Mouse (Mus musculus): ENCODE data around the gene Prdx1. TPM values are rescaled to one million over a fixed set of nuclear protein-coding genes. Genes with fewer than 3 reads are reported as not detected.

Prdx1 gene
- polyA plus RNA-seq (2015; fragmentation: Nextera tagmentation; extraction: Ambion mirVana): 1,350 and 1,396 TPM in 2 replicates

GRCm38 (mm10) chr4:116685402-116686061 lies at the start of gene Prdx1:
Prdx1 (plus strand) TSS chr4:116685544.
- Histone ChIP-seq H3K36me3 (ENCODE audit: control insufficient read depth, insufficient read depth, low read length) (no peaks in the 10 kb centered on the region), H3K27me3 (ENCODE audit: control insufficient read depth, insufficient read depth, low read length) (no peaks in the 10 kb centered on the region), H3K4me3 (replicated peaks; ENCODE audit: low read length) (peak within 1 kb of the TSS; percentile 83), H3K9ac (ENCODE audit: low read length) (peak within 1 kb of the TSS; percentile 85), H3K4me1 (ENCODE audit: control insufficient read depth, insufficient read depth, low read length) (peaks cover 18% of the 10 kb centered on the region), H3K4me2 (ENCODE audit: low read depth, low read length) (peak within 1 kb of the TSS; percentile 86), H3K27ac (ENCODE audit: low read length) (peak within 1 kb of the TSS; percentile 98), H3K9me3 (replicated peaks; ENCODE audit: control insufficient read depth, low read length) (no peaks in the 10 kb centered on the region)
- ATAC-seq (ENCODE audit: insufficient read depth, low FRiP score): peak; percentile 97
- under 1% methylated on average over 56 of the region's 56 CpGs for WGBS

- H3K4me2 ChIP-seq (ENCODE audit: low read depth, low read length): no peak overlapping the region
- no peak overlapping the region for H3K27ac ChIP-seq (ENCODE audit: low read length)
- H3K27me3 ChIP-seq (ENCODE audit: control insufficient read depth, insufficient read depth, low read length): no peaks in the 10 kb centered on the region
- no peak overlapping the region for H3K9ac ChIP-seq (ENCODE audit: low read length)
- no peaks in the 10 kb centered on the region for H3K9me3 ChIP-seq (replicated peaks; ENCODE audit: control insufficient read depth, low read length)
- no peaks in the 10 kb centered on the region for H3K4me1 ChIP-seq (ENCODE audit: control insufficient read depth, insufficient read depth, low read length)
- WGBS: 95% methylated on average over 6 of the region's 6 CpGs
- ATAC-seq (ENCODE audit: insufficient read depth, low FRiP score): no peak
- H3K4me3 ChIP-seq (replicated peaks; ENCODE audit: low read length): no peak overlapping the region
- H3K36me3 ChIP-seq (ENCODE audit: control insufficient read depth, insufficient read depth, low read length): peaks cover 44% of the 10 kb centered on the region
Observed at GRCm38 (mm10) chr4:116638821-116639220, 46.5 kb upstream of the Prdx1 start.

GRCm38 (mm10) chr4:116642071-116642470 lies 43.3 kb upstream of the Prdx1 start:
- no peaks in the 10 kb centered on the region for H3K9me3 ChIP-seq (replicated peaks; ENCODE audit: control insufficient read depth, low read length)
- no peak overlapping the region for H3K9ac ChIP-seq (ENCODE audit: low read length)
- 91% methylated on average over 1 of the region's 1 CpGs for WGBS
- no peak overlapping the region for H3K4me2 ChIP-seq (ENCODE audit: low read depth, low read length)
- no peak for ATAC-seq (ENCODE audit: insufficient read depth, low FRiP score)
- no peak overlapping the region for H3K4me3 ChIP-seq (replicated peaks; ENCODE audit: low read length)
- H3K36me3 ChIP-seq (ENCODE audit: control insufficient read depth, insufficient read depth, low read length): peaks cover 37% of the 10 kb centered on the region
- H3K27me3 ChIP-seq (ENCODE audit: control insufficient read depth, insufficient read depth, low read length): no peaks in the 10 kb centered on the region
- H3K27ac ChIP-seq (ENCODE audit: low read length): no peak overlapping the region
- 0 out of 2 replicates have a peak, but pooled peaks cover under 1% of the 10 kb centered on the region for H3K4me1 ChIP-seq (ENCODE audit: control insufficient read depth, insufficient read depth, low read length)

- no peak overlapping the region for H3K4me2 ChIP-seq (ENCODE audit: low read depth, low read length)
- no peaks in the 10 kb centered on the region for H3K9me3 ChIP-seq (replicated peaks; ENCODE audit: control insufficient read depth, low read length)
- H3K27me3 ChIP-seq (ENCODE audit: control insufficient read depth, insufficient read depth, low read length): no peaks in the 10 kb centered on the region
- no peak overlapping the region for H3K27ac ChIP-seq (ENCODE audit: low read length)
- 50% methylated on average over 6 of the region's 6 CpGs for WGBS
- ATAC-seq (ENCODE audit: insufficient read depth, low FRiP score): no peak
- no peak overlapping the region for H3K9ac ChIP-seq (ENCODE audit: low read length)
- H3K4me3 ChIP-seq (replicated peaks; ENCODE audit: low read length): no peak overlapping the region
- 0 out of 2 replicates have a peak, but pooled peaks cover 7% of the 10 kb centered on the region for H3K4me1 ChIP-seq (ENCODE audit: control insufficient read depth, insufficient read depth, low read length)
- peaks cover 21% of the 10 kb centered on the region for H3K36me3 ChIP-seq (ENCODE audit: control insufficient read depth, insufficient read depth, low read length)
Observed at GRCm38 (mm10) chr4:116644326-116644725, 41.0 kb upstream of the Prdx1 start.

- Histone ChIP-seq H3K4me3 (replicated peaks; ENCODE audit: low read length) (no peak overlapping the region), H3K4me1 (ENCODE audit: control insufficient read depth, insufficient read depth, low read length) (peaks cover 16% of the 10 kb centered on the region), H3K27me3 (ENCODE audit: control insufficient read depth, insufficient read depth, low read length) (no peaks in the 10 kb centered on the region), H3K36me3 (ENCODE audit: control insufficient read depth, insufficient read depth, low read length) (peaks cover 13% of the 10 kb centered on the region), H3K9me3 (replicated peaks; ENCODE audit: control insufficient read depth, low read length) (no peaks in the 10 kb centered on the region), H3K27ac (ENCODE audit: low read length) (no peak overlapping the region), H3K4me2 (ENCODE audit: low read depth, low read length) (no peak overlapping the region), H3K9ac (ENCODE audit: low read length) (no peak overlapping the region)
- ATAC-seq (ENCODE audit: insufficient read depth, low FRiP score): no peak
- WGBS: 79% methylated on average over 7 of the region's 7 CpGs
Observed at GRCm38 (mm10) chr4:116645624-116646023, 39.7 kb upstream of the Prdx1 start.

- Histone ChIP-seq H3K4me3 (replicated peaks; ENCODE audit: low read length) (0 out of 2 replicates have a peak overlapping the region, but pooled peaks have one; percentile 9), H3K9me3 (replicated peaks; ENCODE audit: control insufficient read depth, low read length) (no peaks in the 10 kb centered on the region), H3K9ac (ENCODE audit: low read length) (no peak overlapping the region), H3K27ac (ENCODE audit: low read length) (no peak overlapping the region), H3K36me3 (ENCODE audit: control insufficient read depth, insufficient read depth, low read length) (no peaks in the 10 kb centered on the region), H3K4me2 (ENCODE audit: low read depth, low read length) (peak overlapping the region; percentile 89), H3K4me1 (ENCODE audit: control insufficient read depth, insufficient read depth, low read length) (peaks cover 20% of the 10 kb centered on the region), H3K27me3 (ENCODE audit: control insufficient read depth, insufficient read depth, low read length) (no peaks in the 10 kb centered on the region)
- 93% methylated on average over 2 of the region's 2 CpGs for WGBS
- ATAC-seq (ENCODE audit: insufficient read depth, low FRiP score): no peak
Observed at GRCm38 (mm10) chr4:116649411-116649810, 35.9 kb upstream of the Prdx1 start.

- peak overlapping the region; percentile 89 for H3K4me2 ChIP-seq (ENCODE audit: low read depth, low read length)
- no peaks in the 10 kb centered on the region for H3K36me3 ChIP-seq (ENCODE audit: control insufficient read depth, insufficient read depth, low read length)
- peak overlapping the region; percentile 96 for H3K27ac ChIP-seq (ENCODE audit: low read length)
- 28% methylated on average over 5 of the region's 5 CpGs for WGBS
- peak overlapping the region; percentile 85 for H3K4me3 ChIP-seq (replicated peaks; ENCODE audit: low read length)
- no peaks in the 10 kb centered on the region for H3K27me3 ChIP-seq (ENCODE audit: control insufficient read depth, insufficient read depth, low read length)
- H3K9ac ChIP-seq (ENCODE audit: low read length): peak overlapping the region; percentile 96
- ATAC-seq (ENCODE audit: insufficient read depth, low FRiP score): no peak
- H3K9me3 ChIP-seq (replicated peaks; ENCODE audit: control insufficient read depth, low read length): no peaks in the 10 kb centered on the region
- peaks cover 20% of the 10 kb centered on the region for H3K4me1 ChIP-seq (ENCODE audit: control insufficient read depth, insufficient read depth, low read length)
Observed at GRCm38 (mm10) chr4:116650365-116650764, 35.0 kb upstream of the Prdx1 start.

- Histone ChIP-seq H3K9ac (ENCODE audit: low read length) (peak within 1 kb of the TSS; percentile 96), H3K9me3 (replicated peaks; ENCODE audit: control insufficient read depth, low read length) (no peaks in the 10 kb centered on the region), H3K36me3 (ENCODE audit: control insufficient read depth, insufficient read depth, low read length) (no peaks in the 10 kb centered on the region), H3K4me3 (replicated peaks; ENCODE audit: low read length) (peak within 1 kb of the TSS; percentile 85), H3K4me1 (ENCODE audit: control insufficient read depth, insufficient read depth, low read length) (peaks cover 20% of the 10 kb centered on the region), H3K4me2 (ENCODE audit: low read depth, low read length) (peak within 1 kb of the TSS; percentile 89), H3K27ac (ENCODE audit: low read length) (peak within 1 kb of the TSS; percentile 96), H3K27me3 (ENCODE audit: control insufficient read depth, insufficient read depth, low read length) (no peaks in the 10 kb centered on the region)
- WGBS: under 1% methylated on average over 39 of the region's 39 CpGs
- ATAC-seq (ENCODE audit: insufficient read depth, low FRiP score): peak; percentile 98
Observed at GRCm38 (mm10) chr4:116650924-116651796, 34.2 kb upstream of the Prdx1 start, which contains the start of gene Akr1a1. Akr1a1 (minus strand) TSS chr4:116651680.

GRCm38 (mm10) chr4:116651797-116652135 lies 33.6 kb upstream of the Prdx1 start:
- peak overlapping the region; percentile 62 for H3K4me2 ChIP-seq (ENCODE audit: low read depth, low read length)
- H3K36me3 ChIP-seq (ENCODE audit: control insufficient read depth, insufficient read depth, low read length): no peaks in the 10 kb centered on the region
- ATAC-seq (ENCODE audit: insufficient read depth, low FRiP score): peak; percentile 5; the same call in 1 of the 2 replicates
- no peaks in the 10 kb centered on the region for H3K9me3 ChIP-seq (replicated peaks; ENCODE audit: control insufficient read depth, low read length)
- peak overlapping the region; percentile 69 for H3K27ac ChIP-seq (ENCODE audit: low read length)
- H3K4me1 ChIP-seq (ENCODE audit: control insufficient read depth, insufficient read depth, low read length): peaks cover 20% of the 10 kb centered on the region
- H3K27me3 ChIP-seq (ENCODE audit: control insufficient read depth, insufficient read depth, low read length): no peaks in the 10 kb centered on the region
- H3K9ac ChIP-seq (ENCODE audit: low read length): peak overlapping the region; percentile 96
- H3K4me3 ChIP-seq (replicated peaks; ENCODE audit: low read length): peak overlapping the region; percentile 85
- WGBS: 8% methylated on average over 6 of the region's 6 CpGs

Data from stomach, embryonic 16.5 days (tissue).